9 mouse cellular contexts compared by ENCODE assay signal in the genomic region with DNA sequence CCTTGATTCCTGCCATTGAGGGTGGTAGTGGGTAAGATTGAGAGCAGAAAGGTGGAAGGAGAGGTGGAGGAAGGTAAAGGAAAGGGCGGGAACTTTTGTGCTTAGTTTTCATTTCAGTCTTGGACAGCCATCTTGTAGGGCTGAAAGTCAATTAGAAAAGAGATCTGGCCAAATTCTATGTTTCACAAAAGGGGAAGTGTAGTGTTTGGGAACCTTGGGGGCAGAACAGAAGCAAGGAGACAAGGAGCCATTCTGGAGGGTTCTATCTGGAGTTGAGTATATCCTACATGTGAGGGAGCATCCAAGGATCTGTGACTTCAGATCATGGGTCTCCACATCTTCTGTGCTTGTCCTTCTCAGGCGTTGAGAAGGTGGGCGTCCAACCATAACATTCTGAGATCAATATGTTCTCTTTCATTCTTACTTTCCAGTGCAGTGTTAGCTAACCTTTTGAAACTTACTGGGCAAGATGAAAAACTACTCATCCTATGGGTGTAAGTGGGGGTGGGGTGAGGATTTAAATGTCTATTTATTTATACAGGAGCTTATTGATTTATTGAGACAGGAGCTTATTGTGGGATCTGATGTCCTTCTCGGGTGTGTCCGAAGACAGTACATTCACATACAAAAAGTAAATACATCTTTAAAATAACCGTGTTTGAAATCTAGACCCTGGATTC. TPM values are rescaled to one million over a fixed set of nuclear protein-coding genes. Genes with fewer than 3 reads are reported as not detected.
A peak's percentile ranks its signal among the peaks of the same experiment; 100 is the strongest.
DNase-seq lines count a peak whose midpoint lies in the region; ATAC-seq and TF ChIP-seq lines count a peak whose summit lies in the region.
"Had no signal": no experiment of that assay in that cellular context is flagged by ENCODE, and none has a peak within 500 bp of the region (broad histone marks: within the 10 kb centered on the region; RNA-seq: fewer than 3 reads in every experiment).

No protein-coding gene starts in this region.

- intact Hi-C loops in heart, adult 2 months (cut with DNase I) = loop anchor here (5.0 kb wide), 1 partner anchor 163 kb away; no protein-coding TSS in a partner anchor

- peak overlapping the region; percentile 64 for H3K4me3 ChIP-seq in heart, adult 2 months
- H3K4me3 ChIP-seq in embryonic facial prominence, embryonic 14.5 days (ENCODE audit: low read depth, low read length) = peak overlapping the region; percentile 86
- peak overlapping the region; percentile 84 for H3K4me3 ChIP-seq in limb, embryonic 15.5 days

- H3K9me3 ChIP-seq in embryonic facial prominence, embryonic 14.5 days (ENCODE audit: control insufficient read depth, low read length) = no peaks in the 10 kb centered on the region
- H3K9me3 ChIP-seq in limb, embryonic 15.5 days = no peaks in the 10 kb centered on the region

- peak overlapping the region; percentile 98 for H3K9ac ChIP-seq in heart, adult 2 months (ENCODE audit: low read depth, low read length)
- H3K9ac ChIP-seq in embryonic facial prominence, embryonic 14.5 days (ENCODE audit: low read depth, low read length) = peak overlapping the region; percentile 94
- peak overlapping the region; percentile 92 for H3K9ac ChIP-seq in limb, embryonic 15.5 days

- DNase-seq in heart, adult 2 months = no peak
- DNase-seq in heart, adult 18-20 months = no peak
- DNase-seq in 3T3-L1 (ENCODE audit: low read depth, low spot score) = peak; percentile 27
- DNase-seq in embryonic facial prominence, embryonic 14.5 days (ENCODE audit: low spot score) = no peak
- no peak for DNase-seq in yolk sac, embryonic 10.5 days (ENCODE audit: low spot score)
- DNase-seq in retina, postnatal 1 day = no peak
- DNase-seq in left cerebral cortex, adult 9 months (ENCODE audit: low spot score in 2 of 2) = no peak

- H3K4me2 ChIP-seq in embryonic facial prominence, embryonic 14.5 days (ENCODE audit: low read depth, low read length) = peak overlapping the region; percentile 64
- H3K4me2 ChIP-seq in limb, embryonic 15.5 days = peak overlapping the region; percentile 60

- H3K27ac ChIP-seq in heart, adult 2 months = peak overlapping the region; percentile 100
- H3K27ac ChIP-seq in embryonic facial prominence, embryonic 14.5 days (replicated peaks; ENCODE audit: low read depth, low read length) = peak overlapping the region; percentile 98
- peak overlapping the region; percentile 94 for H3K27ac ChIP-seq in limb, embryonic 15.5 days

- no peak for ATAC-seq in embryonic facial prominence, embryonic 14.5 days (ENCODE audit: low read depth)
- no peak for ATAC-seq in limb, embryonic 15.5 days (ENCODE audit: insufficient number of reproducible peaks, low FRiP score, low TSS enrichment, low read depth)

- no peaks in the 10 kb centered on the region for H3K27me3 ChIP-seq in heart, adult 2 months (ENCODE audit: control insufficient read depth, insufficient read depth, low read length)
- no peaks in the 10 kb centered on the region for H3K27me3 ChIP-seq in embryonic facial prominence, embryonic 14.5 days (replicated peaks; ENCODE audit: control insufficient read depth, insufficient read depth, low read length)
- H3K27me3 ChIP-seq in limb, embryonic 15.5 days = no peaks in the 10 kb centered on the region
- H3K27me3 ChIP-seq: Patski had no signal

- H3K79me2 ChIP-seq in heart, adult 2 months (replicated peaks; ENCODE audit: control insufficient read depth, insufficient read depth, low read length) = peaks cover 12% of the 10 kb centered on the region

- no peak for TF ChIP-seq CTCF in heart, adult 2 months (IDR thresholded peaks at IDR 0.05)

- no peak for TF ChIP-seq POLR2A in heart, adult 2 months (IDR thresholded peaks at IDR 0.05; ENCODE audit: insufficient read depth, low read depth, low read length)

- H3K36me3 ChIP-seq in heart, adult 2 months (ENCODE audit: control insufficient read depth, insufficient read depth, low read length) = peaks cover 13% of the 10 kb centered on the region
- H3K36me3 ChIP-seq in embryonic facial prominence, embryonic 14.5 days (ENCODE audit: control insufficient read depth, insufficient read depth, low read length) = no peaks in the 10 kb centered on the region
- no peaks in the 10 kb centered on the region for H3K36me3 ChIP-seq in limb, embryonic 15.5 days

- peaks cover 6% of the 10 kb centered on the region for H3K4me1 ChIP-seq in heart, adult 2 months (ENCODE audit: control insufficient read depth, insufficient read depth, low read length)
- H3K4me1 ChIP-seq in embryonic facial prominence, embryonic 14.5 days (ENCODE audit: control insufficient read depth, insufficient read depth, low read length) = peaks cover 19% of the 10 kb centered on the region
- peaks cover 22% of the 10 kb centered on the region for H3K4me1 ChIP-seq in limb, embryonic 15.5 days

- no peak for TF ChIP-seq EP300 in heart, adult 2 months (IDR thresholded peaks at IDR 0.05; ENCODE audit: insufficient read depth, low read depth, low read length)

- WGBS in heart, adult 2 months = 48% methylated on average over 6 of the region's 6 CpGs
- 57% methylated on average over 6 of the region's 6 CpGs for WGBS in embryonic facial prominence, embryonic 14.5 days
- 47% methylated on average over 6 of the region's 6 CpGs for WGBS in limb, embryonic 15.5 days

RNA-seq across cellular contexts. Expression of a gene that starts 0.5 kb away (rescaled TPM):
- 10 to 100 TPM; 71.0 to 78.4 TPM for total RNA-seq in heart, adult 2 months (2021)
- polyA plus RNA-seq in heart, adult 2 months (2012; rRNA removed) = 34.0 and 39.3 TPM in 2 replicates
- 10 to 100 TPM; 72.3 to 75.7 TPM for total RNA-seq in heart, adult 18-20 months (2021)
- 131 and 133 TPM in 2 replicates for polyA plus RNA-seq in embryonic facial prominence, embryonic 14.5 days (2014; fragmentation: Nextera tagmentation; extraction: Ambion mirVana)
- polyA plus RNA-seq in limb, embryonic 15.5 days (2015; fragmentation: Nextera tagmentation; extraction: Ambion mirVana) = 129 and 130 TPM in 2 replicates

RNA-seq across cellular contexts. Expression of a gene that starts 0.8 kb away (rescaled TPM):
- total RNA-seq in heart, adult 2 months (2021) = not detected
- polyA plus RNA-seq in heart, adult 2 months (2012; rRNA removed) = not detected in 2 replicates
- total RNA-seq in heart, adult 18-20 months (2021) = 1 to 10 TPM in 1 of 2 experiments, not detected in 1; 1.3 TPM
- polyA plus RNA-seq in embryonic facial prominence, embryonic 14.5 days (2014; fragmentation: Nextera tagmentation; extraction: Ambion mirVana) = 0.81 TPM in 1 of 2 replicates, not detected in the other
- polyA plus RNA-seq in limb, embryonic 15.5 days (2015; fragmentation: Nextera tagmentation; extraction: Ambion mirVana) = not detected in 2 replicates
- polyA plus RNA-seq: Patski had no signal
